Mouse (Mus musculus) midbrain, embryonic 10.5 days (tissue): ENCODE results near the gene Mgat1. TPM values are rescaled to one million over a fixed set of nuclear protein-coding genes. Genes with fewer than 3 reads are reported as not detected.
A peak's percentile ranks its signal among the peaks of the same experiment; 100 is the strongest.

Experiments used
- DNase-seq: peaks from one replicate; pipeline ENCODE4 v3.0.0-alpha.2; 2017; ENCODE audit warnings: low spot score
- H3K27ac ChIP-seq: fragments of 300-500 bp; sonication (generic); replicated peaks from 2 replicates; pipeline ENCODE4 v1.5.1; 2016; ENCODE audit warnings: mild to moderate bottlenecking
- H3K27me3 ChIP-seq: fragments of 300-500 bp; sonication (generic); 2 replicates; pipeline ENCODE4 v1.6.1; 2016; ENCODE audit warnings: low read depth, mild to moderate bottlenecking; ENCODE audit not compliant: poor library complexity, severe bottlenecking
- H3K36me3 ChIP-seq: fragments of 300-500 bp; sonication (generic); 2 replicates; pipeline ENCODE4 v1.6.1; 2016; ENCODE audit warnings: mild to moderate bottlenecking, moderate library complexity
- H3K4me1 ChIP-seq: fragments of 300-500 bp; sonication (generic); 2 replicates; pipeline ENCODE4 v1.6.1; 2016
- H3K4me3 ChIP-seq: fragments of 300-500 bp; sonication (generic); 2 replicates; pipeline ENCODE4 v1.5.1; 2016; ENCODE audit warnings: mild to moderate bottlenecking, moderate library complexity
- H3K9me3 ChIP-seq: fragments of 300-500 bp; sonication (generic); replicated peaks from 2 replicates; pipeline ENCODE4 v1.6.1; 2016; ENCODE audit warnings: mild to moderate bottlenecking
- WGBS: fragments of 180-500 bp; shearing (Covaris S2); methylation state at CpG from one replicate; pipeline ENCODE4 v1.1.7; 2016; 5-methylcytosine and 5-hydroxymethylcytosine counted together
- polyA plus RNA-seq: library from polyadenylated mRNA; unstranded; fragments of >200 nt; fragmentation: Nextera tagmentation; extraction: Ambion mirVana; gene quantifications from 2 replicates; pipeline ENCODE4 v1.2.1, GENCODE M21; 2016

Mgat1 gene
- polyA plus RNA-seq, 1 experiment from 2014 or later, result 41.2 TPM

DNA sequence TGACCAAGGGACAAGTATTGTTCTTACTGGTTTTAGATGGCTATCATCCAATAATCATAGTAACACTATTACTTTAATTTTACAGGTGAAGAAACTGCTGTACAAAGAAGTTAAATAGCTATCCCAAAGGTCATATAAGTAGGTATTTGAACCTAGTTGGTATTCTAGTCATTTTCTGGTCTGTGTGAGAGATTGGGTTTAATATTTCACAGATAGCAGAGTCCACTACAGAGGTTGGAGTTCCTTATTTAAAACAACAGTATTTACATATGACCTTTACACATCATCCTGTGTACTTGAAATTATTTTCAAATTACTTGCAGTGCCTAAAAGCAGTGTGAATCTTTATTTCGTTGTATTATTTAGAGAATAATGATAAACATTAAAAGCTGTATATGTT is 30.5 kb upstream of the Mgat1 start:
- no peaks in the 10 kb centered on the region for H3K9me3 ChIP-seq
- H3K36me3 ChIP-seq, result peaks cover 74% of the 10 kb centered on the region
- 98% methylated on average over 1 of the region's 1 CpGs for WGBS
- 0 out of 2 replicates have a peak, but pooled peaks cover 3% of the 10 kb centered on the region for H3K4me1 ChIP-seq
- no peak overlapping the region for H3K27ac ChIP-seq
- no peaks in the 10 kb centered on the region for H3K27me3 ChIP-seq
- no peak for DNase-seq
- no peak overlapping the region for H3K4me3 ChIP-seq

DNA sequence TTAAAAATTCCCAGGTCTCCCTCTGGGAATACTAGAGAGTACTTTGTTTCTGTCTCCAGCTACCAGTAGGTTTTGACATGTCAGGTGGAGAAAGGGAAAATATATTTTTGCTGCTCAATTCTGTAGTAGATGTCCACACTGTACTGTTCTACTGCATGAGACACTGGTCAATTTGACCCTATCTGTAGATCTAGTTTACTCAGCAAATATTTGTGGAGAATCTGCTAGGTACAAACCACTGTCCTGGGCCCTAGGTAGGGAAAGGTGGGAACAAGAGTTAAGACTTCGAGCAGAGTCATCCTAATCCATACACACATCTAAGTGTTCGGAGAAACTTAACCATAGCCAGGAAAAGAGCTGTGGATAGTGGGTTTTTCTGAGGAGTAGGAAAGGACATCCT is 24.7 kb upstream of the Mgat1 start:
- no peak overlapping the region for H3K4me3 ChIP-seq
- H3K4me1 ChIP-seq, result no peaks in the 10 kb centered on the region
- H3K27ac ChIP-seq, result no peak overlapping the region
- DNase-seq, result no peak
- H3K9me3 ChIP-seq, result no peaks in the 10 kb centered on the region
- peaks cover 41% of the 10 kb centered on the region for H3K36me3 ChIP-seq
- H3K27me3 ChIP-seq, result no peaks in the 10 kb centered on the region
- WGBS, result 90% methylated on average over 2 of the region's 2 CpGs

DNA sequence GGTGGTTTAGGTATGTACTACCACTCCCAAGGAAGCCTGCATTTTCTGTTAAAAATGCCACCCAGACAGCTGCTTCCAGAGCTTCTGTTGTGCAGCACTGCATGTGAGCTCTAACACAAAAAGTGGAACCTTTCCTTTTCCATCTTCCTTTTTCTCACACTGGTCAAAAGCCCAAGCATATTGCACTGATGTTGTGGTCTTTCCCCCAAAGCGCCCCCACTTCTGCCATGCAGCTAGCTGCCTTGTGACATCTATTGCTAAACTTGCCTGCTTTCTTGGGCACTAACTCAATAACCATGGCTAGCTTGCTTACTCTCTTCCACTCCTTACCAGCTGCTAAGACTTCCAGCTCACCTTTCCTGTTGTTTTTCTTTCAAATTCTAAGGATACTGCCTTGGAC is 19.5 kb upstream of the Mgat1 start:
- H3K4me3 ChIP-seq, result no peak overlapping the region
- no peaks in the 10 kb centered on the region for H3K9me3 ChIP-seq
- no peaks in the 10 kb centered on the region for H3K27me3 ChIP-seq
- WGBS, result 71% methylated on average over 1 of the region's 1 CpGs
- no peak for DNase-seq
- H3K36me3 ChIP-seq, result no peaks in the 10 kb centered on the region
- no peaks in the 10 kb centered on the region for H3K4me1 ChIP-seq
- H3K27ac ChIP-seq, result no peak overlapping the region

DNA sequence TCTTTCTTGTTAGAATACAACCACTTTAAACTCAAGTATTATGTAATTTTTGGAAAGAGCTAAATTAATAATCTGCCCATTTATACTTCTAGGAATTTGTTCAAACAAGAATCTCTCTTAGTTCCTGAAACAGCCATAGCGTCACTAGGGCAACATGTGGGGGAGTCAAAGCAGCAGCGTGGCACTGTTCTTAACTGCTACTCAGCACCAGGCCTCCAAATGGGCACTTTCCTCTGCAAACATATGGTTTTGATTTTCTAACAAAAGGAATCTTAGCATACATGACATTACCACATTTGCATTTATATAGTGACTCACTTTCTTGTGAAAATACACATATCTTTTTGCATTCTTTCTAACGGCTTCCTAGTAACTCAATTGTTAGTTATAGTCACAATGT is 11.2 kb upstream of the Mgat1 start:
- 81% methylated on average over 3 of the region's 3 CpGs for WGBS

DNA sequence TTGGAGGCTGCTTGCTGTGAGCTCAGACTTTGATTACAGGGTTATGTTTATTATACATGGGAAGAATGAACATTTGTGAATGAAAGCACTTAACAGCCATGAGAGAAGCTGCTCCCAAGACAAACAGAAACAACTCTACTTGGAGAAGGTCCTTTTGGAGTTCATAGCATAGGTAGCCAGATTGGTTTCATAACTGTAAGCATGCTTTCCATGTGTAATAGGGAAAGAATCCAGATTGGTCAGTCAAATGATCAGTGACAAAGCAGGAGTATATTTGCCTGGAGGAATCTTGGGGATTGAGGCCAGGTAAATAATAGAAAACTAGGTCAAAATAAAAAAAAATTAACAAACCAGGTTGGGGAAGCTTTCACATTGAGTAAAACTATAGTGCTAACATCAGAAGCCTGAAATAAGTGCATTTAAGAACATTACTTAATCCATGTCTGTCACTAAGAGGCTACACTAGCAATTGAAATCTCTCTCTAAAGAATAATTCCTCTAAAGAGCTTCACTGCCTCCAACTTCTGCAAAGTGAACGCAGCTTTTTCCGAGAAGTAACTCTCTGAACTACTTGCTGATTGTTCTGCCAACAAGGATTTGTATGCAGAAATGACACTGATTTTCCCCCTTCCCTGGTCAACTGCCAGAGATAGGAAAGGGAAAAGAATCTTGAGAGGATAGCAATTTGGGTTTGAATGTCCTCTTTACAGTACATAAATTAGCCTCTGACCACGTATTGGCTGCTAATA is 8.4 kb upstream of the Mgat1 start:
- no peak for DNase-seq
- Histone ChIP-seq H3K4me1 (no peaks in the 10 kb centered on the region), H3K36me3 (no peaks in the 10 kb centered on the region), H3K4me3 (no peak overlapping the region), H3K27ac (no peak overlapping the region), H3K27me3 (no peaks in the 10 kb centered on the region), H3K9me3 (no peaks in the 10 kb centered on the region)
- 70% methylated on average over 3 of the region's 3 CpGs for WGBS

More for the DNA sequence above, 11.2 kb upstream of the Mgat1 start:
- H3K4me3 ChIP-seq, result no peak overlapping the region
- no peaks in the 10 kb centered on the region for H3K27me3 ChIP-seq
- no peaks in the 10 kb centered on the region for H3K9me3 ChIP-seq
- no peak overlapping the region for H3K27ac ChIP-seq
- DNase-seq, result no peak
- H3K4me1 ChIP-seq, result no peaks in the 10 kb centered on the region
- H3K36me3 ChIP-seq, result no peaks in the 10 kb centered on the region

DNA sequence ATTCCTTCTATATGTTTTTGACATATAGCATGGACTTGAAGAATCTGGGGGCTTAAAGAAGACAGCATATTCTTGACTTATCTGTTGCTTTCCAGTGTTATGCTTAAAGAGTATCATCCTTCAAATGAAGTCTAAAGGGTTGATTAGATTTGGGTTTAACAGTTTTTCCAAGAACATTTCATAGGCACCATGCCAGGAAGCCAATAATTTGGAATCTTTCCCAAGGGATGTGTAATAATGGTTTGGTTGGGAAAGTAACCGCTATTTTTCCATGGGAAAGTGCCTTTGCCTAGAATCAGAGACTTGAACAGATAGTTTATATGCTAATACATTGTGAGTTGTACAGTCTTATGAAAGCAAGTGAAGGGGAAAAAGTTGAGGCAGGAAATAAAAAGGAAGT is 7.1 kb upstream of the Mgat1 start:
- 82% methylated on average over 1 of the region's 1 CpGs for WGBS

DNA sequence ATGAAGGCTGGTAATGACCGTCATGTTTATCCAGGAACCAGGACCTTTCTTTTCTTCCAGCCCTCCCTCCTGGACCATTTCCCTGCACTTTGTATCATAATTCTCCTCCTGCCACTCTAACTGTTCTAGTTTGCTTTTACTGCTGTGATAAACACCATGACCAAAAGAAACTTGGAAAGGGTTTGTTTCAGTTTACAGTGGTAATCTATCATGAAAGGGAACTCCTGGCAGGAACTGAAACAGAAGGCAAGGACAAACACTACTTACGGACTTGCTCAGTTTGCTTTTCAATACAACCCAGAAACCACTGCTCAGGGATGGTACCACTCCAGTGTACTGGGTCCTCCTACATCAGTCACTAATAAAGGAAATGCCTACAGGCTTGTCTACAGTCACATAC is 6.5 kb upstream of the Mgat1 start:
- WGBS, result 82% methylated on average over 2 of the region's 2 CpGs
- no peak overlapping the region for H3K27ac ChIP-seq
- 0 out of 2 replicates have a peak, but pooled peaks cover 2% of the 10 kb centered on the region for H3K4me1 ChIP-seq
- no peaks in the 10 kb centered on the region for H3K27me3 ChIP-seq
- H3K36me3 ChIP-seq, result no peaks in the 10 kb centered on the region
- no peak overlapping the region for H3K4me3 ChIP-seq
- no peak for DNase-seq
- H3K9me3 ChIP-seq, result no peaks in the 10 kb centered on the region

More for the DNA sequence above, 7.1 kb upstream of the Mgat1 start:
- no peaks in the 10 kb centered on the region for H3K27me3 ChIP-seq
- H3K27ac ChIP-seq, result no peak overlapping the region
- no peaks in the 10 kb centered on the region for H3K4me1 ChIP-seq
- no peak overlapping the region for H3K4me3 ChIP-seq
- no peaks in the 10 kb centered on the region for H3K9me3 ChIP-seq
- DNase-seq, result no peak
- H3K36me3 ChIP-seq, result no peaks in the 10 kb centered on the region

DNA sequence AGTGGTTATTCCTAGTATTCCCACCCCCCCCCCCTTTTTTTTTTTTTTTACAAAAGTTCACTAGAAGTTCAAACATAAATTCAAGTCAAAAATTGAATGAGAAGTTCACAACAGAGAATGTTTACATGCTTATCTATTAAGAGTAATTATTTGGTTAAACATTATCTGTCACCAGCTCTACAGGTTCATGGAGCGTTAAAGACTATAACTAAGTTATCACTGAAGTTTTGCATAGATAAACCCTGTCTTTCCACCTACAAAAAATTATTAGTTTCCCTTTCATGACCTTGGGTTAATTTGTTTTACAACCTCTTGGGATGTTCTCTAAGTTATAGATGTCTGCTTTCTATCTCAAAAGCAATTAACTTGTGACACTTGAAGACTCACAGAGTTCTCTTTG is 3.7 kb upstream of the Mgat1 start:
- Histone ChIP-seq H3K36me3 (no peaks in the 10 kb centered on the region), H3K27ac (no peak overlapping the region), H3K27me3 (no peaks in the 10 kb centered on the region), H3K4me1 (peaks cover 22% of the 10 kb centered on the region), H3K4me3 (no peak overlapping the region), H3K9me3 (no peaks in the 10 kb centered on the region)
- no peak for DNase-seq
- 94% methylated on average over 1 of the region's 1 CpGs for WGBS

DNA sequence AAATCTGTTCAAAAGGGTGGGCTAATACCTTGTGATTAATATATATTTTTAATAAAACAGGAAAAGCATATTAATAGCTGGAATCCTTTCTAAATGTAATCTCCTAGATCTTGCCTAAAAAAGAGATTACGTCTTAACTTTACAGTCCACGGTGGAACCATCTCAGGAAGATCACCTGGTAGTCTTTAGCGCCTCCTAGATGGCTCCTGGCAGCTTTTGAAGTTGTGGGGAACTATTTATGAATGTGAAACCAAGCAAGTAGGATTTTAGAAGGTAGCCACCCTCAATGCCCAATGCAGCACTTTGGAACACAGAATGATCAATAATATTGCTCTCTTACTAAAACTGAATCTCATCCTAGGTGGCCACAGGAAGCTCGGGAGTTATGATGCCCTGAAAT is 3.1 kb upstream of the Mgat1 start:
- H3K36me3 ChIP-seq, result no peaks in the 10 kb centered on the region
- no peak overlapping the region for H3K27ac ChIP-seq
- H3K4me3 ChIP-seq, result no peak overlapping the region
- H3K4me1 ChIP-seq, result peaks cover 27% of the 10 kb centered on the region
- no peaks in the 10 kb centered on the region for H3K9me3 ChIP-seq
- DNase-seq, result no peak
- WGBS, result 85% methylated on average over 4 of the region's 4 CpGs
- H3K27me3 ChIP-seq, result no peaks in the 10 kb centered on the region

DNA sequence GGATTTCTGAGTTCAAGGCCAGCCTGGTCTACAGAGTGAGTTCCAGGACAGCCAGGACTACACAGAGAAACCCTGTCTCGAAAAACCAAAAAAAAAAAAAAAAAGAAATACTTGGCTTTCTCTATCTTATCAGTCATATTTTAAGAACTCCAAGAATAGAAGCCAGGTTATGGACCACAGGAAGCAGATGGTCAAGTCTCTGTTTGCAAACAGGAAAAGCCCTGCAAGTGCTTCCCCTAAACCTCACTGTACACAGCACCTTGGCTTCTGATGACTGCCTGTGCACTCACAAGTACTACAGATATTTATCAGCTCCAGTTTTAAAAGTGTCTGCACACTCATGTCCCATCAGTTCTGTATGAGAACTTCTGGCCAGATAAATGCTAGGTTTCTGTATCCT is 2.5 kb upstream of the Mgat1 start:
- peaks cover 32% of the 10 kb centered on the region for H3K4me1 ChIP-seq
- 80% methylated on average over 1 of the region's 1 CpGs for WGBS
- no peaks in the 10 kb centered on the region for H3K27me3 ChIP-seq
- no peaks in the 10 kb centered on the region for H3K36me3 ChIP-seq
- H3K9me3 ChIP-seq, result no peaks in the 10 kb centered on the region
- H3K27ac ChIP-seq, result no peak overlapping the region
- H3K4me3 ChIP-seq, result no peak overlapping the region
- DNase-seq, result no peak

DNA sequence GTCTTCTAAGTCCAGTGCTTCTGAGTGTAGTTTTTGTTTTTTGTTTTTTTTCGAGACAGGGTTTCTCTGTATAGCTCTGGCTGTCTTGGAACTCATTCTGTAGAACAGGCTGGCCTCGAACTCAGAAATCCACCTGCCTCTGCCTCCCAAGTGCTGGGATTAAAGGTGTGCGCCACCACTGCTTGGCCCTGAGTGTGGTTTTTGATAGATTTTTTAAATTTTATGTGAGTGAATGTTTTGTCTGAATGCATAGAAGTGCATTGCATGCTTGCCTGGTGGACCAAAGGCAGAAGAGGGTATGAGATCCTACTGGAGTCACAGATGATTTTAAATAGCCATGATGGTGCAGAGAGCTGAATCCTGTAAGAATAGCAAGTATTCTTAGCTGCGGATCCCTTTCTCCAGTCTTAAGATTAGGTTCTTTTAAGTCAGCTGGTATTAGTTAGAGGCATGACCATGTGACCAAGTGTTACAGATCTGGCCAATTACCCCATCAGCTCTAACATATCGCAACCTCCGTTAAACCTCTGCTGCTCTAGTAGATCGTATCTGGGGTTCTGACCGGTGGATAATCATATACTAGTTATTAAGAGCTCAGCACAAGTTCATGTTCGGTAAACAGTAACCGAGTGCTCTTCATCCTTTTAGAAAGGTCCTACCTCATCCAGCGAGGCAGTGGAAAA is 906 bp upstream of the Mgat1 start:
- no peaks in the 10 kb centered on the region for H3K9me3 ChIP-seq
- peak overlapping the region; percentile 93 for H3K27ac ChIP-seq
- no peaks in the 10 kb centered on the region for H3K27me3 ChIP-seq
- no peak for DNase-seq
- peaks cover 43% of the 10 kb centered on the region for H3K4me1 ChIP-seq
- 23% methylated on average over 11 of the region's 11 CpGs for WGBS
- no peaks in the 10 kb centered on the region for H3K36me3 ChIP-seq
- peak overlapping the region; percentile 69 for H3K4me3 ChIP-seq

DNA sequence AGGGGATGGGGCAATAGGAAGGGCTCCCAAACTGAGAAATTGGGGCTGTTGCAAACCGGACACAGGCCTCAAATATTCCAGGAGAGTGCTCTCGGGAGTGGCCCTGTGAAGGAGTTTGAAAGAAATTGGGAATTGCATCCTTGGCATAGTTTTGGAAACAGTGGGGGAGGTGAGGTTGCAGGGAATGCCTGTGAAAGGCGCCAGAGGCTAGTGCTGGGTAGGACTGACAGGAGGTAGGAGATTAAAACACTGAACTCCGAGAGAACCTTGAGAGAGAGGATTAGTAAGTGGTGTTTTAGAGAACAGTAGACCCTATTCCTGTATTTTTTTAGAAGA is 572 bp downstream of the Mgat1 start:
- H3K27me3 ChIP-seq, result no peaks in the 10 kb centered on the region
- H3K9me3 ChIP-seq, result no peaks in the 10 kb centered on the region
- peaks cover 53% of the 10 kb centered on the region for H3K4me1 ChIP-seq
- H3K4me3 ChIP-seq, result peak overlapping the region; percentile 69
- under 1% methylated on average over 4 of the region's 4 CpGs for WGBS
- no peak for DNase-seq
- H3K36me3 ChIP-seq, result no peaks in the 10 kb centered on the region
- H3K27ac ChIP-seq, result peak overlapping the region; percentile 93

DNA sequence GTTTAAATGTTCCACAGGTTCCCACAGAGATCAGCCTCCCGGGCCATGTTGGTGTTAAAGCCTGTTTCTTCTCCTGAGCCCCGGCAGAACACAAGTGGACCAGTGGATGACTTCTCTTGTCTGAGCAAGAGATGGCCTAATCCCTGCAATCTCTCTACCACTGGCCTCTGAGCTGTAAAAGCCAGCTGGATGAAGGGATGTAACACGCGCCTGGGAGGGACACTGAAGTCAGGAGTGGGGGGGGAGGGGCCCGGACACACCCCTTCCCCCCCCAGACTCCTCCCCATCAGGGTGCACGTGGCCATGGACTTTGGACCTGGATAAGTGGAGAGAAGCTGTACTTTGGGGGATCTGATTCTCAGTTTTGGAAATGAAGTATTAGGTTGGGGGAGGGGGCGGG is 1.2 kb downstream of the Mgat1 start:
- Histone ChIP-seq H3K27ac (peak overlapping the region; percentile 49; the same call in 1 of the 2 replicates), H3K4me1 (peaks cover 59% of the 10 kb centered on the region), H3K9me3 (no peaks in the 10 kb centered on the region), H3K27me3 (no peaks in the 10 kb centered on the region), H3K36me3 (no peaks in the 10 kb centered on the region), H3K4me3 (peak overlapping the region; percentile 69)
- WGBS, result 19% methylated on average over 7 of the region's 7 CpGs
- no peak for DNase-seq
